Mouse (Mus musculus) hindbrain, embryonic 16.5 days (tissue): Measurements from ENCODE around the gene Prr14. TPM values are rescaled to one million over a fixed set of nuclear protein-coding genes. Genes with fewer than 3 reads are reported as not detected.

Source experiments
- ATAC-seq: fragments of 200-750 bp; cut with Nextera tagmentation; 2 replicates; pipeline ENCODE4 v1.8.0; 2017; ENCODE audit warnings: moderate TSS enrichment, moderate library complexity
- H3K27ac ChIP-seq: fragments of 300-500 bp; sonication (generic); 2 replicates; pipeline ENCODE4 v1.5.1; 2014; ENCODE audit warnings: low read depth, mild to moderate bottlenecking, control low read depth, low read length, moderate library complexity
- H3K27me3 ChIP-seq: fragments of 300-500 bp; sonication (generic); replicated peaks from 2 replicates; pipeline ENCODE4 v1.6.1; 2014; ENCODE audit warnings: low read length; ENCODE audit not compliant: control insufficient read depth, insufficient read depth
- H3K36me3 ChIP-seq: fragments of 300-500 bp; sonication (generic); 2 replicates; pipeline ENCODE4 v1.6.1; 2014; ENCODE audit warnings: mild to moderate bottlenecking, low read length, moderate library complexity, mixed read lengths; ENCODE audit not compliant: control insufficient read depth, insufficient read depth
- H3K4me1 ChIP-seq: fragments of 300-500 bp; sonication (generic); 2 replicates; pipeline ENCODE4 v1.6.1; 2014; ENCODE audit warnings: low read depth, low read length; ENCODE audit not compliant: control insufficient read depth, insufficient read depth
- H3K4me2 ChIP-seq: fragments of 300-500 bp; sonication (generic); 2 replicates; pipeline ENCODE4 v1.6.1; 2014; ENCODE audit warnings: mild to moderate bottlenecking, low read length, control low read depth, moderate library complexity
- H3K4me3 ChIP-seq: fragments of 300-500 bp; sonication (generic); 2 replicates; pipeline ENCODE4 v1.5.1; 2014; ENCODE audit warnings: mild to moderate bottlenecking, low read length, control low read depth, moderate library complexity
- H3K9ac ChIP-seq: fragments of 300-500 bp; sonication (generic); 2 replicates; pipeline ENCODE4 v1.6.1; 2014; ENCODE audit warnings: low read depth, mild to moderate bottlenecking, control low read depth, low read length, moderate library complexity
- H3K9me3 ChIP-seq: fragments of 300-500 bp; sonication (generic); 2 replicates; pipeline ENCODE4 v1.6.1; 2014; ENCODE audit warnings: mild to moderate bottlenecking, low read length, moderate library complexity; ENCODE audit not compliant: control insufficient read depth
- WGBS: fragments of 180-500 bp; shearing (Covaris S2); extraction: QIAGEN DNeasy Blood & Tissue Kit; methylation state at CpG from one replicate; pipeline ENCODE4 v1.1.7; 2014; 5-methylcytosine and 5-hydroxymethylcytosine counted together
- microRNA-seq: library from miRNA; unstranded; fragments of <30 nt; microRNA quantifications from one replicate; pipeline ENCODE4, GENCODE M21; 2017
- polyA plus RNA-seq: library from polyadenylated mRNA; unstranded; fragments of >200 nt; fragmentation: Nextera tagmentation; extraction: Ambion mirVana; gene quantifications from 2 replicates; pipeline ENCODE4 v1.2.1, GENCODE M21; 2015

The Prr14 gene
- polyA plus RNA-seq, 1 experiment from 2014 or later, result 29.0 TPM

DNA sequence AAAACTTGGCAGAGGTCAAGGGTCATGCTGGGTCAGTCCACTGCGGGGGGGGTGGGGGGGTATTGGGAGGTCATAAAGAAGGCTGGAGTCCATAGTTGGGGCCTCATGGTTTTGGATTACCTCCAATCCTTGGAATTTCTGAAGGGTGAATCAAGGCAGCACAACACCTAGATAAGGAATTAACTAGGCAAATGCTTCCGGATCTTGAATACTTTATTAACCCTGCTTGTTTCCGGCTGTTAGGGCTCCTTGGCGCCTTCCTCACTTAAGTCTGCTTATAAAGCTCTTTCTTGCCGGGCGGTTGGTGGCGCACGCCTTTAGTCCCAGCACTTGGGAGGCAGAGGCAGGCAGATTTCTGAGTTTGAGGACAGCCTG, 53.6 kb downstream of the Prr14 start:
- H3K4me2 ChIP-seq, result peak overlapping the region; percentile 67
- no peaks in the 10 kb centered on the region for H3K9me3 ChIP-seq
- peak overlapping the region; percentile 89 for H3K9ac ChIP-seq
- H3K4me3 ChIP-seq, result peak overlapping the region; percentile 64
- peaks cover 14% of the 10 kb centered on the region for H3K36me3 ChIP-seq
- H3K27me3 ChIP-seq, result no peaks in the 10 kb centered on the region
- H3K4me1 ChIP-seq, result peaks cover 18% of the 10 kb centered on the region
- H3K27ac ChIP-seq, result peak overlapping the region; percentile 100
- ATAC-seq, result no peak
- WGBS, result 33% methylated on average over 8 of the region's 8 CpGs

DNA sequence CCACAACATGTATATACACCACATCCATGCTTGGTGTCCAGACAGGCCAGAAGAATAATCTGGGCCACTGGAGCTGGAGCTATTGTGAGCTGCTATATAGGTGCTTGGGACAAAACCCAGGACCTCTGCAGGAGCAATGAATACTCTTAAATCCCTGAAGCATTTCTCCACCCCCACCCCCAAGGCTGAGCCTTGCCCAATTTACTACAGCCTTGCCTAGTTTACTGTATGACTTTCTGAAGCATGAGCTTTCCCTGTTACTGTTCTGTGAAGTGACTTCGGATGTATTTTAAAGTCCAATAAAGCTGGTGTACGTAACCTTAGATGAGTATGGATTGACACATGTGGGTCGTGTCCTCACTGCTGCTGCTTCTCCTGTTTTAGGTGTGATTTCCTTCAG, 54.4 kb downstream of the Prr14 start:
- H3K4me1 ChIP-seq, result peaks cover 18% of the 10 kb centered on the region
- no peaks in the 10 kb centered on the region for H3K27me3 ChIP-seq
- peaks cover 14% of the 10 kb centered on the region for H3K36me3 ChIP-seq
- no peak overlapping the region for H3K9ac ChIP-seq
- H3K27ac ChIP-seq, result no peak overlapping the region
- peak overlapping the region; percentile 67 for H3K4me2 ChIP-seq
- no peak overlapping the region for H3K4me3 ChIP-seq
- no peaks in the 10 kb centered on the region for H3K9me3 ChIP-seq
- WGBS, result 83% methylated on average over 3 of the region's 3 CpGs
- ATAC-seq, result no peak

DNA sequence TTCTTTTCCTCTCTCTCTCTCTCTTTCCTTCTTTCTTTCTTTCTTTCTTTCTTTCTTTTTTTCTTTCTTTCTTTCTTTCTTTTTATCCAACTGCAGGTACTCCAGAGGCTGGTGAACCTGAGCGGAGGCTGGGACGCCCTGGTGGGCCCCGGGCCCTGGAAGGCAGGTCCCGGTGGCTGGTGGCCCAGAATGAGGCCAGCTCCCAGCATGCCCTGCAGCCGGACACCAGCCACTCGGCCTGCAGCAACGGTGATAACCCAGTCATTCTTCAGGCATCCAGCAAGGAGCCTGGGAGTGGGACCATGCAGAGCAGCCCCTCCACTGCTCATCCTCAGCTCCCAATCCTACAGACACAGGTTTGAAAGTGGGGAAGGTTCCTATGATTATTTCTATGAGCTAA, 56.4 kb downstream of the Prr14 start:
- H3K36me3 ChIP-seq, result peaks cover 21% of the 10 kb centered on the region
- no peak overlapping the region for H3K9ac ChIP-seq
- no peak overlapping the region for H3K4me3 ChIP-seq
- H3K4me1 ChIP-seq, result peaks cover 18% of the 10 kb centered on the region
- ATAC-seq, result no peak
- no peaks in the 10 kb centered on the region for H3K9me3 ChIP-seq
- no peaks in the 10 kb centered on the region for H3K27me3 ChIP-seq
- H3K27ac ChIP-seq, result no peak overlapping the region
- no peak overlapping the region for H3K4me2 ChIP-seq
- WGBS, result 87% methylated on average over 7 of the region's 7 CpGs

DNA sequence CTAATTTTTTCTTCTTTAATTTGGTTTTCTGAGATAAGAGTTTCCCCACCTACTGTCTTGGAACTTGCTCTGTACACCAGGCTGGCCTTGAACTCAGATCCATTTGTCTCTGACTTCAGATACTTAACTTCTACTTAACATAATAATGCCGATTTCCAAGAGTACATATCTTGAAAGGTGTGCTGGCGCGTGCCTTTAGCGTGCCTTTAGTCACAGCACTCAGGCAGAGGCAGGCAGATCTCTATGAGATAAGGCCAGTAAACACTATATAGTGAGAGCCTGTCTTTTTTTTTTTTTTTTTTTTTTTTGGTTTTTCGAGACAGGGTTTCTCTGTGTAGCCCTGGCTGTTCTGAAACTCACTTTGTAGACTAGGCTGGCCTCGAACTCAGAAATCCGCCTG, 56.9 kb downstream of the Prr14 start:
- no peak overlapping the region for H3K4me2 ChIP-seq
- 94% methylated on average over 6 of the region's 7 CpGs for WGBS
- H3K9ac ChIP-seq, result no peak overlapping the region
- peaks cover 26% of the 10 kb centered on the region for H3K36me3 ChIP-seq
- H3K4me3 ChIP-seq, result no peak overlapping the region
- no peaks in the 10 kb centered on the region for H3K27me3 ChIP-seq
- no peak overlapping the region for H3K27ac ChIP-seq
- H3K4me1 ChIP-seq, result peaks cover 14% of the 10 kb centered on the region
- no peak for ATAC-seq
- H3K9me3 ChIP-seq, result no peaks in the 10 kb centered on the region

- Histone ChIP-seq H3K9me3 (no peaks in the 10 kb centered on the region), H3K27ac (no peak within 1 kb of the TSS), H3K36me3 (peaks cover 45% of the 10 kb centered on the region), H3K4me2 (no peak within 1 kb of the TSS), H3K4me3 (no peak within 1 kb of the TSS), H3K9ac (no peak within 1 kb of the TSS), H3K4me1 (no peaks in the 10 kb centered on the region), H3K27me3 (no peaks in the 10 kb centered on the region)
- WGBS, result 96% methylated on average over 3 of the region's 3 CpGs
- ATAC-seq, result no peak
Measured at GRCm38 (mm10) chr7:127519284-127519683, 59.9 kb downstream of the Prr14 start, which contains the start of gene Gm42715. Gene Gm42715, plus strand, starts transcription at chr7:127519584.

Small RNA genes within 50 kb of the gene (microRNA-seq; reads per million reads assigned to microRNA genes)
- not detected for gene Gm47278
- gene Mir7060, result not detected

Other genes starting within 250 kb of the Prr14 start
- gene Zfp553, start 226.6 kb upstream of the Prr14 start, polyA plus RNA-seq, result 42.7 and 49.1 TPM in 2 replicates
- gene Sept1, start 226.5 kb upstream of the Prr14 start, polyA plus RNA-seq, result 12.1 and 12.3 TPM in 2 replicates
- 76.8 and 82.6 TPM in 2 replicates for gene Zfp771, start 215.3 kb upstream of the Prr14 start, polyA plus RNA-seq
- gene Dctpp1, start 198.9 kb upstream of the Prr14 start, polyA plus RNA-seq, result 118 and 122 TPM in 2 replicates
- 54.2 and 58.9 TPM in 2 replicates for gene Sephs2, start 185.6 kb upstream of the Prr14 start, polyA plus RNA-seq
- 0.26 and 0.44 TPM in 2 replicates for gene Itgal, start 163.4 kb upstream of the Prr14 start, polyA plus RNA-seq
- 16.3 and 17.4 TPM in 2 replicates for gene Zfp768, start 114.0 kb upstream of the Prr14 start, polyA plus RNA-seq
- 8.7 and 9.3 TPM in 2 replicates for gene Zfp747, start 83.6 kb upstream of the Prr14 start, polyA plus RNA-seq
- gene 9130019O22Rik, start 72.4 kb upstream of the Prr14 start, polyA plus RNA-seq, result 3.9 and 4.5 TPM in 2 replicates
- gene E430018J23Rik, start 66.0 kb upstream of the Prr14 start, polyA plus RNA-seq, result 4.6 and 5.4 TPM in 2 replicates
- gene Zfp764, start 52.8 kb upstream of the Prr14 start, polyA plus RNA-seq, result 4.0 and 4.1 TPM in 2 replicates
- gene Zfp688, start 37.5 kb upstream of the Prr14 start, polyA plus RNA-seq, result 27.4 and 29.1 TPM in 2 replicates
- gene Zfp689, start 10.5 kb upstream of the Prr14 start, polyA plus RNA-seq, result 13.2 and 15.9 TPM in 2 replicates
- 10.2 and 12.6 TPM in 2 replicates for gene Fbrs, start 19.6 kb downstream of the Prr14 start, polyA plus RNA-seq
- 37.9 and 38.7 TPM in 2 replicates for gene Srcap, start 52.4 kb downstream of the Prr14 start, polyA plus RNA-seq
- gene Gm42715, start 60.0 kb downstream of the Prr14 start, polyA plus RNA-seq, result 13.2 and 13.7 TPM in 2 replicates
- 4.3 and 6.2 TPM in 2 replicates for gene Tmem265, start 101.8 kb downstream of the Prr14 start, polyA plus RNA-seq
- gene Phkg2, start 113.7 kb downstream of the Prr14 start, polyA plus RNA-seq, result 60.5 and 60.9 TPM in 2 replicates
- 11.6 and 13.3 TPM in 2 replicates for gene Ccdc189, start 129.0 kb downstream of the Prr14 start, polyA plus RNA-seq
- gene Rnf40, start 129.2 kb downstream of the Prr14 start, polyA plus RNA-seq, result 38.0 and 48.1 TPM in 2 replicates
- gene Zfp629, start 156.2 kb downstream of the Prr14 start, polyA plus RNA-seq, result 15.0 and 20.7 TPM in 2 replicates
- gene Bcl7c, start 249.3 kb downstream of the Prr14 start, polyA plus RNA-seq, result 39.5 and 41.9 TPM in 2 replicates